Mouse (Mus musculus) adrenal gland, postnatal 4 days (tissue): Measurements from ENCODE around the gene Irf8. TPM values are rescaled to one million over a fixed set of nuclear protein-coding genes. Genes with fewer than 3 reads are reported as not detected.
A peak's percentile ranks its signal among the peaks of the same experiment; 100 is the strongest.
"Not testable (repeated sequence)": the region's sequence is repeated elsewhere in the genome, so short reads cannot be mapped to it uniquely, and the experiment has no call there.

Experiments used
- DNase-seq, 2 experiments: peaks; one replicate each; pipeline ENCODE4 v3.0.0; 2021 to 2022; ENCODE audit warnings: low spot score in 2 of 2, mixed read lengths in 2 of 2
- total RNA-seq, 2 experiments: library from RNA; stranded (reverse); gene quantifications; 2 replicates each; pipeline ENCODE4 v1.2.3; 2021

Gene Irf8
- total RNA-seq, 2 experiments from 2014 or later: 29.8 to 40.5 TPM

DNA sequence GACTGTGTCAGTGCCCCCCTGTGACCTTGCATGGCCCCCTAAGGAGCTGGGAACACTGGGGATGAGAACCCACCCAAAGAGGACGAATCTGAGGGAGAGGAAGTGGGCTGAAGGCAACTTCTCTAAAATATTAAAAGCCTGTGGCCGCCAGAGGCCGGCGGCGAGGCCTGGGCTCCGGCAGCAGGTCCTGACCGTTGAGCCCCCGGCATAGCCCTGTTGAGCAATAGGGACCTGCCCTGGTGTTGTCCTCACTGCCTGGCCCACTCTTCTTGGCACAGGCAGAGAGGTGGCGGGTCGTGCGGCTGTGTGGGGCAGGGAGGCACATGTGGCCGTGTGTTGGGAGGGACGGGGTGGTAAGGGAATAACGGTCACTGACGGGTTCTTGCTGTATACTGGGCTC lies 56.6 kb downstream of the Irf8 start:
- DNase-seq: no peak

DNA sequence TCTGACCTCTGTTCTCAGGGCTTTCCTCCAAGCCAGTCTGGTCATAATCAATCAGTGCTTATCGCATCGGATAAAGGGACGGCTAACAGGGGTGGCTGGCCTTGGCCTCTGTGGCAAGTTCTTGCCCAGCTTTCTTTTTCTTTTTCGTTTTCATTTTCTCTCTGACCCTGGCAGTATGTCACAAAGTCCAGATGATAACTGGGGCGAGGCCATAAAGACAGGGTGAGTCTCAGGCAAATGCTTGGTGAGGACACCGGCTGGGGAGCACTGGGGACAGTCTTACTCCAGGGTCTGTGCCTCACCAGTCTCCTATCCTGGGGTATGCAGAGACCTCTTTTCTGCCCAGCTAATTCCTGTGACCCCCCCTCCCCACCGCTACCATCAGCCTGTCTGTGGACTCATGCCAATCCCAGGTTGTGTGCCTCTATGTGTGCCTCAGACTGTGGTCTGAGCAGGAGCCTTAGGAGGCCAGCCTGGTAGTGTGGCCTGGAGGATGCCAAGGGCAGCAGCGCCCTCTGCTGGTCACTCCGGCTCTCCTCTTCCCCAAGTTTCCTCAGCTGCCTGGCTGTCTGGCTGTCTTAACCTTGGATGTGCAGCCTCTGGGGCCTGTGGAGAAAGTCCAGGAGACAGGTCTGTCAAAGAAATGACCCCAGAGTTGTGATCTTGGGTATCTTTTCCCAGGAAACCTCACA lies 59.9 kb downstream of the Irf8 start:
- peak; percentile 62 to 66 for DNase-seq

DNA sequence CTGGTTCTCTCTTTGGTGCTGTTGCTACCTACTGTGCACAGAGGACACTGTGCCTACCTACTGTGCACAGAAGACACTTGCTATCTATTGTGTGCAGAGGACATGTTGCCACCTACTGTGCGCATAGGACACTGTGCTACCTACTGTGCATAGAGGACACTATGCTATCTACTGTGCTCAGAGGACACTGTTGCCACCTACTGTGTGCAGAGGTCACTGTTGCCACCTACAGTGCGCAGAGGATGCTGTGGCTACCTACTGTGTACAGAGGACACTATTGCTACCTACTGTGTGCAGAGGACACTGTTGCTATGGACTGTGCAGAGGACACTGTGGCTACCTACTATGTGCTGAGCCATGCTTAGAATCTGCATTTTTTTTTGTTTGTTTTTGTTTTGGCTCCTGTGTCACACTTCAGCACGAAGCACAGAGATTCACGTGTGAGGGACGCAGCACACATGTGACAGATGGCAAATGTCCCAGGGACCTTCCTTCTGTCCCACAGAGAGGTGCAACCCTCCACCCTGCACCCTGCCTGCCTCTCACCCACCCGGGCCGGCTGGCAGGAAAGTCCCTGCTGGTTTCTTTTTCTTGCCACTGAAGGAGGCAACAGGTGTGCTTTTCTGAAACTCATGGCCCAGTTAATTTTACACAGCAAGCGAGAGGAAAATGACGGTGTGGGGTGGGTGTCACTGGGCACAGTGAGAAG lies 61.0 kb downstream of the Irf8 start:
- no peak for DNase-seq

DNA sequence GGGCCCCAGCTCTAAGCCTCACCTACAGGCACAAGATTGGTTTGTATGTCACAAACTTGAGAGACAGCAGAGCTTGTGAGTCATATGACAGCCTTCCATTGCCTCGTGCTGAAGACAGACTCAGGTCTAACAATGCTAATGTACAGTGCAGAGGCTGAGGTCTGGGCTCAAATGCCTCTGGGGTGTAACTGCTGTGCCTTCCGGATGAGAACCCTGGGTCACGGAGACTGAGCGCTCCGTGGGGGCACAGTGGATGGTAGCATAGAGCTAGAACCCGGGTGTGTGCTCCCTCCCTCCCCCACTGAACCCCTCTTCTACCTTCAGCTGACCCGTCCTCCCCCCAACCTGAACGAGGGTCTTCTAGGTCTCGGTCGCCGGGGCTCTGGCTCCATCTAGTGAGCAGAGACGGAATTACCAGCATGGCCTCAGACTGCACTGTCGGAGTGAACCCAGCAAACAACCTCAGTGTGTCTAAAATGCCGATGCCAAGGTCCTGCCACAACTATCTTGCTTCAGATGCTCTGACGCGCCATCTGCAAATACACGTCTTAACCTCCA lies 64.2 kb downstream of the Irf8 start:
- no peak for DNase-seq

DNA sequence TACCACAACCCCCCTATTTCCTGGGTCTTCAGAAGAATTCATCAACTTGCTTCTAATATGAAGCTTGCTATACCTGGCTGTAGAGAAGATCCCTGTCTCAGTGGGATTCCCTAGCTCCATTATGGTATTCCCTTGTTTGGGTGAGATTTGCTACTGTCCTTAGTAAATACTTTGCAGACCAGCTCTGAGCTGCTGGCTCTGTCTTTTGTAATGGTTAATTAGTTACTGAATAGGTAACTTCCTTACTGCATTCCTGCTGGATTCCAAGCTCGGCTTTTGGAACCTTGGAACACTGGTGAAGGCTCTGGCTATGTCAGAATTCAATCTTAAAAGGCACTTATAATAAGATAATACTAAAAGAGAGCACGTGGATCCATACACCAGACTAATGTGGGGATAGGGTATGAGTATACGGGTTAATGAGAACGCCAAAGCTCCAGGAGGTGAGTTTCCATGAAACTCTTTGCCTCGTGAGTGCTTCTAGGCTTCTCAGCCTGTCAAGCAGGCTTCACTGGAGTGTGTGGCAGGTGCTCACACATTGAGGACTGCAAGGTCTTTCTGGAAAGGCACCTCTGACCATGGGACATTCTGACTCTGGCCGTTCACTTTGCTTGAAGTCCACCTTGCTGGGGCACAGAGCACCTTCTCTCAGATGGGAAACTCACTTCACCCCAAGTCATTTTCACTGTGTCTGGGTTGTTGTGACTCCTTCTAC lies 67.7 kb downstream of the Irf8 start:
- not testable (repeated sequence) for DNase-seq

DNA sequence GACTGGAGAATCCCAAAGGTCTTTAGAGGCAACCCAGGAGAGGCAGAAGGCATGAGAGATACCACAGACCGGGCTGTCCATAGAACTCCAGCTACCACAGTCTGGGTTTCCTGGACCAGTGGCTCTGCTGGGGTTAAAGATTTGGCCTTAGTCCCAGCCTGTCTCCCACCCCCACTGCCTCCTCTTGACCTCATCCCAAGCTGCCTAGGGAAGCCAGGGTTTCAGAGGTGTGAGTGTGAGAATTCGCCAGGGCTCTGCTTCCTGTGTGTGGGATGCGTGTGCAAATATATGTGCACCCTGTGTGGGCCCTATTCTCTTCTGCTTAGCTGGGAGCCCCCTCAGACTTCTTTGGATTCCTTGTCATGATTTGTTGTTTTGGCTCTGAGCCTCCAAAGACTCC lies 68.6 kb downstream of the Irf8 start:
- no peak for DNase-seq

Other genes starting within 250 kb of the Irf8 start
- 10 to 100 TPM; 36.6 to 39.3 TPM for gene Gins2, start 147.1 kb upstream of the Irf8 start, total RNA-seq
- gene 1190005I06Rik, start 88.7 kb upstream of the Irf8 start, total RNA-seq: 1 to 10 TPM; 5.4 to 7.5 TPM
- gene Gm27021, start 68.3 kb upstream of the Irf8 start, total RNA-seq: under 1 TPM in 1 of 2 experiments, not detected in 1; 0.56 TPM
- gene Cox4i1, start 68.1 kb upstream of the Irf8 start, total RNA-seq: 1,000 to 10,000 TPM; 1,090 to 1,156 TPM
- 100 to 1,000 TPM; 101 to 112 TPM for gene Emc8, start 67.8 kb upstream of the Irf8 start, total RNA-seq